Mouse (Mus musculus) heart, embryonic 14.5 days (tissue): ENCODE results near the gene Atr. TPM values are rescaled to one million over a fixed set of nuclear protein-coding genes. Genes with fewer than 3 reads are reported as not detected.

Experiments
- ATAC-seq: fragments of 200-750 bp; cut with Nextera tagmentation; 2 replicates; pipeline ENCODE4 v1.8.0; 2017; ENCODE audit warnings: low read depth, moderate TSS enrichment; ENCODE audit not compliant: insufficient number of reproducible peaks, insufficient read depth, low FRiP score
- H3K27ac ChIP-seq, 2 experiments: fragments of 200-500 bp in 1 of 2; fragments of 300-500 bp in 1 of 2; sonication (generic) in 1 of 2; replicated peaks in 1 of 2; 2 replicates each; pipeline ENCODE4 v1.5.1; 2012 to 2014; ENCODE audit warnings: low read depth in 2 of 2, low read length in 2 of 2, control low read depth in 1 of 2, mild to moderate bottlenecking in 1 of 2, mixed read lengths in 1 of 2; ENCODE audit not compliant: control insufficient read depth in 1 of 2, insufficient read depth in 1 of 2
- H3K27me3 ChIP-seq: fragments of 300-500 bp; sonication (generic); 2 replicates; pipeline ENCODE4 v1.6.1; 2014; ENCODE audit warnings: mild to moderate bottlenecking, low read length, control low read depth; ENCODE audit not compliant: control insufficient read depth, insufficient read depth
- H3K36me3 ChIP-seq: fragments of 300-500 bp; sonication (generic); 2 replicates; pipeline ENCODE4 v1.6.1; 2014; ENCODE audit warnings: mild to moderate bottlenecking, control low read depth, low read length, mixed read lengths; ENCODE audit not compliant: control insufficient read depth, insufficient read depth
- H3K4me1 ChIP-seq, 2 experiments: fragments of 200-500 bp in 1 of 2; fragments of 300-500 bp in 1 of 2; sonication (generic) in 1 of 2; 2 replicates each; pipeline ENCODE4 v1.6.1; 2012 to 2014; ENCODE audit warnings: low read length in 2 of 2, control low read depth in 1 of 2, mixed read lengths in 1 of 2; ENCODE audit not compliant: control insufficient read depth in 2 of 2, insufficient read depth in 2 of 2
- H3K4me2 ChIP-seq: fragments of 300-500 bp; sonication (generic); 2 replicates; pipeline ENCODE4 v1.6.1; 2014; ENCODE audit warnings: mild to moderate bottlenecking, low read length
- H3K4me3 ChIP-seq, 2 experiments: fragments of 200-500 bp in 1 of 2; fragments of 300-500 bp in 1 of 2; sonication (generic) in 1 of 2; 2 replicates each; pipeline ENCODE4 v1.5.1; 2012 to 2014; ENCODE audit warnings: low read length in 2 of 2, mild to moderate bottlenecking in 2 of 2, control low read depth in 1 of 2, low read depth in 1 of 2, moderate library complexity in 1 of 2; ENCODE audit not compliant: control insufficient read depth in 1 of 2, insufficient read depth in 1 of 2
- H3K9ac ChIP-seq: fragments of 300-500 bp; sonication (generic); 2 replicates; pipeline ENCODE4 v1.6.1; 2014; ENCODE audit warnings: mild to moderate bottlenecking, low read length
- H3K9me3 ChIP-seq: fragments of 300-500 bp; sonication (generic); 2 replicates; pipeline ENCODE4 v1.6.1; 2016; ENCODE audit warnings: low read length, control low read depth; ENCODE audit not compliant: control insufficient read depth
- WGBS: fragments of 180-500 bp; shearing (Covaris S2); extraction: QIAGEN DNeasy Blood & Tissue Kit; methylation state at CpG from one replicate; pipeline ENCODE4 v1.1.7; 2014; 5-methylcytosine and 5-hydroxymethylcytosine counted together
- polyA plus RNA-seq: library from polyadenylated mRNA; unstranded; fragments of >200 nt; fragmentation: Nextera tagmentation; extraction: Ambion mirVana; gene quantifications from 2 replicates; pipeline ENCODE4 v1.2.1, GENCODE M21; 2014

Atr gene
- polyA plus RNA-seq, result 12.2 and 15.4 TPM in 2 replicates

DNA sequence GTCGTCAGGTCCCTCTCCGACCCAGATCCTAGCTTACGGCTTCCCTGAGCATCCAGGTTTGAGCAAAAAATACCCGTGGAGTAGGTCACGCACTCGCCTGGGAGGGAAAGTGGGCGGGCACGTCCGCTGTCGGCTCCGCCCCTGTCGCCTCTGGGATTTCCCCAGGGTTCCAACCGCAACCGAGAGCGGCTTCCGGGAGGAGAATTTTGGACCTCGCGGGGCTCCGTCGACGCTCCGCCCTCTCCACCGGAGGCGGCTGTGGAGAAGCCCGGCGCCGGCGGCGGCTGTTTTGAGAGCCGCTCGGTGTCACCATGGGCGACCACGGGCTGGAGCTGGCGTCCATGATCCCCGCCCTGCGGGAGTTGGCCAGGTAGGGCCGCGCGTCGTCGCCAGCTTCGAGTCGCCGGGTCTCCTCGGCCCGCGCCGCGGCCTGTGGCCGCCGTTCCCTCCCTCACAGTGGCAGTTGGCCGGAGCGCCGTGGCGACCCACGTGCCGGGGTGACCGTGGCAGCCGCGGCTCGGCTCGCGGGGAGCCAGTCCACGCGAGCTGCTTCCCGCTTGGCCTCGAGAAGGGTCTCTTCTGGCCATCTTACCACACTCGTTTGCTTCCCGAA, at the start of gene Atr:
Gene Atr (plus strand): TSS at position 184 of the 613 bp plus-strand sequence.
- Histone ChIP-seq H3K9ac (peak within 1 kb of the TSS; percentile 84), H3K9me3 (no peaks in the 10 kb centered on the region), H3K27me3 (no peaks in the 10 kb centered on the region), H3K36me3 (peaks cover 3% of the 10 kb centered on the region; the same call in 1 of the 2 replicates), H3K27ac (peak within 1 kb of the TSS; percentile 78 to 84), H3K4me3 (peak within 1 kb of the TSS; percentile 79 to 98), H3K4me1 (peaks cover 0 to 2% of the 10 kb centered on the region in 2 experiments; a peak in 1 of 4 replicates), H3K4me2 (peak within 1 kb of the TSS; percentile 98)
- WGBS, result under 1% methylated on average over 69 of the region's 69 CpGs
- peak; percentile 90 for ATAC-seq

DNA sequence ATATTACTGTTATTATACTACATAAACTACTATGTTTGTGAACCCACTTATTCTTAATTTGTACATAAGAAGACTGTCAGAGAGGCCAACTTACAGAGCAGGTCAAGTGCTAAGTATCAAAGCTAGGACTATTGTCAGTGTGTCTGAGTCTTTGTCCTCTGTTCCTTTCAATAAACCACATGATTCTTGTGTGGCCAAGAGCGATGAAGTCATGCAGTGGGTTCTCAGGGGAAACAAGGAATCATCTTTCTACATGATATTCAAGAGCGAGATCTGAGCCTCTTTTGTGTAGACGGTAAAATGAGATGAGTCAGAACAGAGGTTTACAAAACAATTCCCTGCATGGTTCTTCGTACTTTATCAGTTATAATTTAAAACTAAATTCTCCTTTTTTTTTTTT, 47.8 kb upstream of the Atr start:
- Histone ChIP-seq H3K36me3 (no peaks in the 10 kb centered on the region), H3K27ac (no peak overlapping the region), H3K27me3 (no peaks in the 10 kb centered on the region), H3K4me3 (no peak overlapping the region), H3K9ac (no peak overlapping the region), H3K4me2 (no peak overlapping the region), H3K9me3 (no peaks in the 10 kb centered on the region), H3K4me1 (peaks cover 2 to 5% of the 10 kb centered on the region in 2 experiments; a peak in 1 of 4 replicates)
- ATAC-seq, result no peak
- 77% methylated on average over 4 of the region's 4 CpGs for WGBS

- Histone ChIP-seq H3K27me3 (no peaks in the 10 kb centered on the region), H3K9ac (no peak overlapping the region), H3K4me3 (no peak overlapping the region), H3K9me3 (no peaks in the 10 kb centered on the region), H3K36me3 (no peaks in the 10 kb centered on the region), H3K27ac (no peak overlapping the region), H3K4me2 (no peak overlapping the region), H3K4me1 (peaks cover 0 to 3% of the 10 kb centered on the region in 2 experiments; a peak in 1 of 4 replicates)
- no peak for ATAC-seq
- 91% methylated on average over 4 of the region's 4 CpGs for whole genome bisulfite sequencing
These were observed 45.6 kb upstream of the Atr start for GRCm38 (mm10) chr9:95811817-95812216.

DNA sequence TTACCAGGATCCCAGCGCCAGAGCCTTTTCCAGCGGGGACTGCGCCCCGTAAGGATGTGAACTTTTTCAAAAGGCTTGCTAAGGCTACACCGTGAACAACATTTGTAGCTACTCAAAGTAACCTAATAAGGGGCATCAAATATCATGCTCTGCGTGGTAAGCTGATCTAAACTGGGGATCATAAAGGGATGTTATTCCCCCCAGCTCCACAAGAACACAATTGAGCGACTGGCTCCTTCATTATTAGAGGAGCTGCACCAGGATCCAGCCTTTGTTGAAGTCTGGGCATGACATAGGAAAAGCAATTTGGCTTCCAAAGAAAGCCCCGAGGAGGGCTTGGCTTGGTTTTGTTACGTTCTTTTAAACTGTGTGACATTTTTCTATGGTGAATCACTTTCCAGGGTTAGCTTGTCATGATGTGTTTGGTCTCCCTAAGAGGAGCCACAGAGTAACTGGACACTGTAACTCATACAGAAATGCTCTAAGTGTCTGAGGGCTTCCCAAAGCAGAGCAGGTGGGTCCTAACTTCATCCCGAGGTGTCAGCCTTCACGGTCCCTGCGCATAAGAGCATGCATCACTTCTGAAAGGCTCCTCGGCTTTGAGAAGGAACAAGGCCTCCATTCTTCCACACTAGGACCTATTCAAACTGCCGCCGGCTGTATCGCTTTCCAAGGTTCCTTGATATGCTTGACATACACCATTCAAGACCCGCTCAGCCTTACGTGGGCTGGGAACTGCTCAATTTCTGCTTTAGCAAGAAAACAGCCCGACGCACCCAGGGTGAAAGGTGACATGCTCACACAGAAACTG, 43.5 kb upstream of the Atr start:
- no peaks in the 10 kb centered on the region for H3K9me3 ChIP-seq
- 78% methylated on average over 20 of the region's 20 CpGs for WGBS

GRCm38 (mm10) chr9:95815015-95815673, 42.3 kb upstream of the Atr start:
- peaks cover 0 to 3% of the 10 kb centered on the region in 2 experiments; a peak in 1 of 4 replicates for H3K4me1 ChIP-seq
- H3K27me3 ChIP-seq, result no peaks in the 10 kb centered on the region
- no peaks in the 10 kb centered on the region for H3K36me3 ChIP-seq
- 77% methylated on average over 11 of the region's 11 CpGs for WGBS
- H3K9ac ChIP-seq, result no peak overlapping the region
- ATAC-seq, result no peak
- no peak overlapping the region for H3K4me2 ChIP-seq
- no peak overlapping the region for H3K4me3 ChIP-seq
- no peaks in the 10 kb centered on the region for H3K9me3 ChIP-seq
- no peak overlapping the region for H3K27ac ChIP-seq

More for the DNA sequence above, 43.5 kb upstream of the Atr start:
- no peak overlapping the region for H3K4me2 ChIP-seq
- H3K27me3 ChIP-seq, result no peaks in the 10 kb centered on the region
- H3K4me1 ChIP-seq, result peaks cover 0 to 3% of the 10 kb centered on the region in 2 experiments; a peak in 1 of 4 replicates
- no peaks in the 10 kb centered on the region for H3K36me3 ChIP-seq
- no peak for ATAC-seq
- H3K27ac ChIP-seq, result 0 out of 4 replicates have a peak overlapping the region, but pooled peaks of 1 of the 2 experiments have one; percentile 6
- H3K9ac ChIP-seq, result no peak overlapping the region
- no peak overlapping the region for H3K4me3 ChIP-seq

GRCm38 (mm10) chr9:95815706-95816105, 41.7 kb upstream of the Atr start:
- no peak overlapping the region for H3K4me2 ChIP-seq
- 73% methylated on average over 4 of the region's 4 CpGs for WGBS
- no peak overlapping the region for H3K4me3 ChIP-seq
- no peak overlapping the region for H3K9ac ChIP-seq
- no peaks in the 10 kb centered on the region for H3K27me3 ChIP-seq
- H3K36me3 ChIP-seq, result no peaks in the 10 kb centered on the region
- ATAC-seq, result no peak
- H3K4me1 ChIP-seq, result peaks cover 0 to 3% of the 10 kb centered on the region in 2 experiments; a peak in 1 of 4 replicates
- no peak overlapping the region for H3K27ac ChIP-seq
- H3K9me3 ChIP-seq, result no peaks in the 10 kb centered on the region

DNA sequence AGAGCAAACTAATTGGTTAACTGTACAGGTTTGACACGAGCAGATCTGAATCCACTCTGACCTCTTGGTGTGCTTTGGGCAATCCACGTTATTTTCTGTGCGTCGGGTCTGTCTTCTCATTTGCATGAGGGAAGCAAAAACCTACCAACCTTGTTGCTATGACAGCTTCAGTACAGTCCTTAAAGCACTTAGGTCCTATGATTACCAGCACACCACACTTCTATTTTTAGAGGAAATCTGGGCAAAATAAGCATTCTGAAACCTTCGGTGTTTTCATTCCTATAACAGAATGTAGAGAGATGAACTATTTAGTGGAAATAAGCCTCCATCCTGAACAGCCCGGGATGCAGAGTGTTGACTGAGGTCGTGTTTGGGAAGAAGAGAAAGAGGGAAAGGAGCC, 34.9 kb upstream of the Atr start:
- Histone ChIP-seq H3K9me3 (no peaks in the 10 kb centered on the region), H3K27me3 (no peaks in the 10 kb centered on the region), H3K4me1 (no peaks in the 10 kb centered on the region), H3K36me3 (no peaks in the 10 kb centered on the region), H3K9ac (no peak overlapping the region), H3K27ac (no peak overlapping the region), H3K4me2 (no peak overlapping the region), H3K4me3 (no peak overlapping the region)
- 71% methylated on average over 7 of the region's 7 CpGs for WGBS
- no peak for ATAC-seq
